Mouse (Mus musculus): ENCODE data around the gene Foxc2.

Gene Foxc2

DNA sequence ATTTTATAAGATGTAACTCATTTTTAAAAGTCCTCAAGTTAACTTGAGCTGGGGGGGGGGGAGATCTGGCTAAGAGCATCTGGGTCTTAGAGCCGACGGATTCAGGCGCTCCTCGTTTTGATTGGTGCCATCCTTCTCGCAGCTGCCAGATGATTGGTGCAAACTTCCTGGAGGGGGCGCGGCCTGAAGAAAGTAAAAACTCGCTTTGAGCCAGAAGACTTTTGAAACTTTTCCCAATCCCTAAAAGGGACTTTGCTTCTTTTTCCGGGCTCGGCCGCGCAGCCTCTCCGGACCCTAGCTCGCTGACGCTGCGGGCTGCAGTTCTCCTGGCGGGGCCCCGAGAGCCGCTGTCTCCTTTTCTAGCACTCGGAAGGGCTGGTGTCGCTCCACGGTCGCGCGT, at the start of gene Foxc2:
Gene Foxc2 (plus strand): TSS at position 224 of the 400 bp plus-strand sequence.
- DNase-seq (ENCODE audit: low read depth, low spot score) = peak; percentile 63

DNA sequence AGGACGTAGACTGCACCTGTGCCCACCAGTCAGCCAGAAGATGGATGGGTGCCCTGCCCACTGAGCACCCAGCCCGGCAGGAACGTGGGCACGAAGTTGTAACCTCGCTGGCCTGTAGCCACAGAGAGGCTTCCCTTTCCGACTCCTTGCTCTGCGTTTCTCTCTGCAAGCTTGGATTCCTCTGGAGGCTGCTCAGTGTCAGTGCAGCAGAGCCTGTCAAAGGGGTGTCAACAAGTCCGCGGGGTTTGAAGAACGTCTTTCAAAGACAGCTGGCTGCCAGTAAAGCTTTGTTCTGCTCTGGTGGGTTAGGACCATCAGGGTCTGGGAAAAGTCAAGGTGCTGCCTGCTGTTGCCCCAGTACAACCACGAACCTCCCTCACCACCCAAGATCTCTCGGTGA, 44.5 kb upstream of the Foxc2 start:
- no peak for DNase-seq (ENCODE audit: low read depth, low spot score)

- no peak for DNase-seq (ENCODE audit: low read depth, low spot score)
Measured at GRCm38 (mm10) chr8:121072406-121073130, 43.4 kb upstream of the Foxc2 start.

- no peak for DNase-seq (ENCODE audit: low read depth, low spot score)
Measured at GRCm38 (mm10) chr8:121073174-121074107, 42.5 kb upstream of the Foxc2 start.

- no peak for DNase-seq (ENCODE audit: low read depth, low spot score)
Measured at GRCm38 (mm10) chr8:121074108-121074847, 41.7 kb upstream of the Foxc2 start.

GRCm38 (mm10) chr8:121074848-121075145, 41.2 kb upstream of the Foxc2 start:
- DNase-seq (ENCODE audit: low read depth, low spot score) = no peak

GRCm38 (mm10) chr8:121075936-121076335, 40.0 kb upstream of the Foxc2 start:
- DNase-seq (ENCODE audit: low read depth, low spot score) = no peak

DNA sequence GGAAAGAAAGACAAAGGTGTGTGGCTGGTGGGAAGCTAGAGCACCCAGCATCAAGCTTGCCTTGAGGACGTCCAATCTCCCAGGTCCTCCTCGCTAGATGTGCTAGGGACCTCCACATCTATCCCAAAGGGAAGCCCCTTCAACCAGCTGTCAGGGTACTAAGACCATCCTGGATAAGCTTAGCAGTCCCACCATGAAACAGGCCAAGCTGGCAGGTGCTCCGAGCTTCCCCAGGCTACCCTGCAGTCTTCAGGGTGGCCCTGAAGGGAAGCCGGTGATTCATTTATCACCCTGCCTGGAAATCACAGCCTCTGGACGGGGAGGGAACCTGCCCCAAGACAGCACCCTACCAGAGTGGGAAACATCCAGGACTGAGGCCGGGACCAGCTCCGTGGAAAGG, 39.4 kb upstream of the Foxc2 start:
- no peak for DNase-seq (ENCODE audit: low read depth, low spot score)

- no peak for DNase-seq (ENCODE audit: low read depth, low spot score)
Measured at GRCm38 (mm10) chr8:121078721-121079120, 37.2 kb upstream of the Foxc2 start.

GRCm38 (mm10) chr8:121079201-121079600, 36.8 kb upstream of the Foxc2 start:
- DNase-seq (ENCODE audit: low read depth, low spot score) = no peak

GRCm38 (mm10) chr8:121079944-121080343, 36.0 kb upstream of the Foxc2 start:
- DNase-seq (ENCODE audit: low read depth, low spot score) = no peak

GRCm38 (mm10) chr8:121080361-121081090, 35.4 kb upstream of the Foxc2 start:
- DNase-seq (ENCODE audit: low read depth, low spot score) = no peak

- DNase-seq (ENCODE audit: low read depth, low spot score) = no peak
Measured at GRCm38 (mm10) chr8:121081398-121081797, 34.6 kb upstream of the Foxc2 start.

- no peak for DNase-seq (ENCODE audit: low read depth, low spot score)
Measured at GRCm38 (mm10) chr8:121082218-121083092, 33.5 kb upstream of the Foxc2 start.

GRCm38 (mm10) chr8:121083093-121083935, 32.7 kb upstream of the Foxc2 start:
- DNase-seq (ENCODE audit: low read depth, low spot score) = no peak

DNA sequence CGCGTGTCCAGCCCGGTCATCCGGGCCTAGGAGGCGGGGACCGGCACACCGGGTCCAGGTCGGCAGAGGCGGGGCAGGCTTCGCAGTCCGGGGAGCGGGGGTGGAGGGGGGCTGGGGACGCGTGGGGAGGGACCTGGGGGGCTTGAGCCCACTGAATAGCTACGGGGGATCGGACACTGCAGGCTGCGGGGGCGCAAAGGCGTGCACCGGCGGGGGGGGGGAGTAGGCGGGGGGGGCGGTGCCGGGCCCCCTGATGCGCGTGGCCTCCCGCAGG, 32.1 kb upstream of the Foxc2 start:
- DNase-seq (ENCODE audit: low read depth, low spot score) = no peak

GRCm38 (mm10) chr8:121084210-121084951, 31.6 kb upstream of the Foxc2 start, which contains the start of gene Foxf1:
Foxf1 (plus strand) TSS chr8:121084386.
- DNase-seq (ENCODE audit: low read depth, low spot score) = no peak

DNA sequence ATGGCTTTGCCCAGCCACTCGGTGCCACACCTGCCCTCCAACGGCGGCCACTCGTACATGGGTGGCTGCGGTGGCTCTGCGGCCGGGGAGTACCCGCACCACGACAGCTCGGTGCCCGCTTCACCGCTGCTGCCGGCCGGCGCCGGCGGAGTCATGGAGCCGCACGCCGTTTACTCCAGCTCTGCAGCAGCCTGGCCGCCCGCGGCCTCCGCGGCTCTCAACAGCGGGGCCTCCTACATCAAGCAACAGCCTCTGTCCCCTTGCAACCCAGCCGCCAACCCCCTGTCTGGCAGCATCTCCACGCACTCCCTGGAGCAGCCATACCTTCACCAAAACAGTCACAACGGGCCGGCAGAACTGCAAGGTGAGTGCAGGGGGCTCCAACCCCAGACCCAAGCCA, 31.0 kb upstream of the Foxc2 start:
- no peak for DNase-seq (ENCODE audit: low read depth, low spot score)

GRCm38 (mm10) chr8:121085561-121085960, 30.4 kb upstream of the Foxc2 start:
- DNase-seq (ENCODE audit: low read depth, low spot score) = no peak
